Mouse (Mus musculus) embryonic facial prominence, embryonic 11.5 days (tissue): ENCODE results near the gene Iqgap3. TPM values are rescaled to one million over a fixed set of nuclear protein-coding genes. Genes with fewer than 3 reads are reported as not detected.

ENCODE experiments used
- ATAC-seq: fragments of 200-750 bp; cut with Nextera tagmentation; replicated peaks from 2 replicates; pipeline ENCODE4 v1.8.0; 2017; ENCODE audit warnings: low read depth; ENCODE audit not compliant: insufficient number of reproducible peaks, low FRiP score, low TSS enrichment
- DNase-seq: peaks from one replicate; pipeline ENCODE4 v3.0.0-alpha.2; 2015; ENCODE audit warnings: low spot score
- H3K27ac ChIP-seq: fragments of 300-500 bp; sonication (generic); replicated peaks from 2 replicates; pipeline ENCODE4 v1.5.1; 2014; ENCODE audit warnings: mild to moderate bottlenecking, low read depth, low read length, control low read depth
- H3K27me3 ChIP-seq: fragments of 300-500 bp; sonication (generic); 2 replicates; pipeline ENCODE4 v1.6.1; 2014; ENCODE audit warnings: mild to moderate bottlenecking, low read length, moderate library complexity, mixed read lengths; ENCODE audit not compliant: control insufficient read depth, insufficient read depth
- H3K36me3 ChIP-seq: fragments of 300-500 bp; sonication (generic); replicated peaks from 2 replicates; pipeline ENCODE4 v1.6.1; 2014; ENCODE audit warnings: low read depth, mild to moderate bottlenecking, low read length, moderate library complexity, mixed read lengths; ENCODE audit not compliant: control insufficient read depth, insufficient read depth
- H3K4me1 ChIP-seq: fragments of 300-500 bp; sonication (generic); 2 replicates; pipeline ENCODE4 v1.6.1; 2014; ENCODE audit warnings: low read length, mixed read lengths; ENCODE audit not compliant: control insufficient read depth, insufficient read depth
- H3K4me2 ChIP-seq: fragments of 300-500 bp; sonication (generic); 2 replicates; pipeline ENCODE4 v1.6.1; 2014; ENCODE audit warnings: low read depth, mild to moderate bottlenecking, control low read depth, low read length, moderate library complexity
- H3K4me3 ChIP-seq: fragments of 300-500 bp; sonication (generic); 2 replicates; pipeline ENCODE4 v1.5.1; 2014; ENCODE audit warnings: low read depth, low read length, control low read depth
- H3K9ac ChIP-seq: fragments of 300-500 bp; sonication (generic); replicated peaks from 2 replicates; pipeline ENCODE4 v1.6.1; 2014; ENCODE audit warnings: mild to moderate bottlenecking, control low read depth, low read length
- H3K9me3 ChIP-seq: fragments of 300-500 bp; sonication (generic); replicated peaks from 2 replicates; pipeline ENCODE4 v1.6.1; 2016; ENCODE audit warnings: mild to moderate bottlenecking, low read length, inconsistent platforms, mixed read lengths; ENCODE audit not compliant: control insufficient read depth
- WGBS: fragments of 180-500 bp; shearing (Covaris S2); extraction: QIAGEN DNeasy Blood & Tissue Kit; methylation state at CpG from one replicate; pipeline ENCODE4 v1.1.7; 2014; 5-methylcytosine and 5-hydroxymethylcytosine counted together
- polyA plus RNA-seq: library from polyadenylated mRNA; unstranded; fragments of >200 nt; fragmentation: Nextera tagmentation; extraction: Ambion mirVana; gene quantifications from 2 replicates; pipeline ENCODE4 v1.2.1, GENCODE M21; 2014

Iqgap3 gene
- polyA plus RNA-seq, 1 experiment from 2014 or later = 17.8 TPM

DNA sequence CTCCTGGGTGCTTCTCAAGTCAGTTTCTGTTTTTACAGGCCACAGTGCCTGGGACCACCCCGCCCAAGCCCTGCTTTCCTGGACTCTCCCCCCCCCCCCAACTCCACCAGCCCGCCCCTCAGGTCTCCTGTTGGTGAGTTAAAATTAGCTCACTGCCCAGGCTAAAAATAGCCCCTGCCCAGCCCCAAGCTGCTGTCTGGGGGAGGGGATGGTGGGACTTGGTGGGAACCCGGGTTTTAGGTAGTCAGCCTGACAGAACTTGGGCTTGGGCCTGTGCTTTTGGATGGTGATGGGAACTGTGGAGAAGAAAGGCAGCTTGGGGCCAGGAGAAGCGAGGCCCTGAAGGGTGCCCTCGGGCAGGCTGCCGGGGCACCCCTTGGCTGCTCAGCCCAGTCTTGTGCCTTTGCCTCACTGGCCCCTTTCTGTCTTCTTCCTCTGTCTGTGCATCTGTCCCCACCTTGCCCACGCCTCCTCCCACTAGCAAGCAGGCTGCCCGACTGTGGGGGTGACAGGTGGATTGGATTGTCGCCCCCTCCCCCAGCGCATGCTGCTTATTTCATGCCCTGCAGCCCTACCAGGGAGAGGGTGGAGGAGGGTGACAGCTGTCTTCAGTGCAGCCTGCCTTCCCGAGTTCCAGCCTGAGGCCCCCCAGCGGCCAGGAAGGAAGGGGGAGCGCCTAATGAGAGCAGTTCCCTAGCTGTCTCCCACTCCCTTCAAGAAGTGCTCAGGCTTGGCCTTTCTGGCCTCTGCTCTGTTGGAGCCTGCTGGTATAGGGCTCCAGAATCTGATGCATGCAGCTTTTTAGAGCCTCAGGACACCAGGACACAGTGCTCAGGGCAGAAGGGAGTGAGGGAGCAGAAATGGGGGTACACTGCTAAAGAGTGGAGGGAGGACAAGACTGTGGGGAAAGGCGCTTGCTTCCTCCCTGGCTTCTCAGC lies 68.6 kb downstream of the Iqgap3 start:
- Histone ChIP-seq H3K9me3 (no peaks in the 10 kb centered on the region), H3K9ac (peak overlapping the region; percentile 7; the same call in 1 of the 2 replicates), H3K27me3 (no peaks in the 10 kb centered on the region), H3K27ac (peak overlapping the region; percentile 47), H3K4me1 (peaks cover 8% of the 10 kb centered on the region), H3K36me3 (no peaks in the 10 kb centered on the region), H3K4me3 (no peak overlapping the region), H3K4me2 (peak overlapping the region; percentile 21)
- ATAC-seq (peak; percentile 49; the same call in 1 of the 2 replicates), DNase-seq (peak; percentile 47)
- 15% methylated on average over 13 of the region's 14 CpGs for WGBS

DNA sequence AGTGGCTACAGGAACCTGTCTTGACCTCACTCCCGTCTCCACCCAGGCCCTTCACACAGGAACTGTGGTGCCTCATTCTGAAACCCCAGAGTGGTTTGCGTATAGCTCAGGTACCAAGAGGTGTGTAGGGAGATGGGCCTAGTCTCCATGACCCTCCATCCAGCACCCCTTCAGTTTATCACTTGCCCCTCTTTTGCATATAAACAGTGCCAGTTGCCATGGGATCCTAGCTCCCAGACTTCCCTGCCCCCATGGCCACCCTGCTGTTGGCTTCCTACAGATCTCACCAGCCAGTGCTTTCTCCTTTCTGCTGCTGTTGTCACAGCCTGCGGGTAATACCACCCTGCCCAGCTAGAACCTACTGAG lies 69.2 kb downstream of the Iqgap3 start:
- no peak for DNase-seq
- ATAC-seq = no peak
- WGBS = 62% methylated on average over 3 of the region's 3 CpGs
- no peak overlapping the region for H3K4me2 ChIP-seq
- no peaks in the 10 kb centered on the region for H3K27me3 ChIP-seq
- H3K9me3 ChIP-seq = no peaks in the 10 kb centered on the region
- H3K4me3 ChIP-seq = no peak overlapping the region
- no peaks in the 10 kb centered on the region; the same call in 1 of the 2 replicates for H3K36me3 ChIP-seq
- peaks cover 8% of the 10 kb centered on the region for H3K4me1 ChIP-seq
- no peak overlapping the region for H3K9ac ChIP-seq
- H3K27ac ChIP-seq = peak overlapping the region; percentile 47

DNA sequence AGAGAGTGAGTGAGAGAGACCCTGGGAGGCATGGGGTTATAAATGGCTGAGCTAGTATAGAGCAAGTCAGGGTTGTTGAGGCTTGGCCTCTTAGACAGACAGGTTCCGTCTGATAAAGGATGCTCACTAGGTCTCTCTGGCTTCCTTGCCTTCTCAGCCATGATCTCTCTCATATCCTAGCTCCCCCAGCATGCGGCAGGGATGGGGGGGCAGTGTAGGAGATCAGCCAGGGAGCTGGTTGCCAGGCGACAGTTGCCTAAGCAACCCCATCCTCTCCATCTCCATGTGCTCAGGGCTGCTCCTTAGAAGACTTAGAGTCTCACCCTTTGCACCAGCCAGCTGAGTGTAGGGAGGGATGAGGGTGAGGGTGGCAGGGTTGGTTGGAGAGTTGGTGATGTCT lies 70.3 kb downstream of the Iqgap3 start:
- H3K4me3 ChIP-seq = no peak overlapping the region
- peaks cover 8% of the 10 kb centered on the region for H3K4me1 ChIP-seq
- no peak overlapping the region for H3K27ac ChIP-seq
- H3K27me3 ChIP-seq = no peaks in the 10 kb centered on the region
- no peak overlapping the region for H3K4me2 ChIP-seq
- no peaks in the 10 kb centered on the region; the same call in 1 of the 2 replicates for H3K36me3 ChIP-seq
- ATAC-seq = peak; percentile 31; the same call in 1 of the 2 replicates
- peak; percentile 33 for DNase-seq
- no peaks in the 10 kb centered on the region for H3K9me3 ChIP-seq
- 69% methylated on average over 3 of the region's 3 CpGs for WGBS
- H3K9ac ChIP-seq = no peak overlapping the region

DNA sequence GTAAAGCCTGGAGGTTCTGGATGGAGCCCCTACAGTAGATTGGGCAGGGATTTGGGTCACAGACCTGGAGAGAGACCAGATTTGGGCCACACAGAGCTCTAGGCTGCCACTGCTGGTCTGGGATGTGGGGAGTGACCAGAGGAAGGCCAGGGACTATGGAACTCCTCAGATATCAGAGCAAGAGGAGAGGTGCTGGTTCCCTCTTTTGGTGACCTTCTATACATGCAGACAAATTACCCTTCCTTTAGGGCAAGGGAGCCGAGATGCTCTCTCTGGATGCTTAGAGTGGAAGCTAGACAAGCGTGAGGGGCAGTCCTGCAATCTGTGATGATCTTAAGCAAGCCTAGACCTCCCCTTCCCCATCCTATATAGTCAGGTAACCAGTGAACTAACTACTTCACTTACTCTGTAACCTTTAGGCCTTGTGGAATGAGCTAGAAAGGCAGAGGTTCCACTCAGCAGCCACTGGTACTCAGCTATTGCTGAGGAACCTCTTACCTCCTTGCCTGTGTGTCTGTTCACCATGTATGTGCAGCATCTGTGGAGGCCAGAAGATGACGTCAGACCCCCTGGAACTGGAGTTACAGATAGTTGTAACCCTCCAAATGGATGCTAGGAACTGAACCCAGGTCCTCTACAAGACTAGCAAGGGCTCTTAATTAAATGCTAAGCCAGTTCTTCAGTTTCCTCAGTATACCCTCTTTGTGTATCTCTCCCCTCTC lies 71.7 kb downstream of the Iqgap3 start:
- Histone ChIP-seq H3K27ac (no peak overlapping the region), H3K4me2 (no peak overlapping the region), H3K9ac (no peak overlapping the region), H3K4me3 (no peak overlapping the region), H3K27me3 (no peaks in the 10 kb centered on the region), H3K4me1 (peaks cover 11% of the 10 kb centered on the region), H3K36me3 (no peaks in the 10 kb centered on the region; the same call in 1 of the 2 replicates), H3K9me3 (no peaks in the 10 kb centered on the region)
- no peak for DNase-seq
- 83% methylated on average over 3 of the region's 3 CpGs for WGBS
- ATAC-seq = no peak

DNA sequence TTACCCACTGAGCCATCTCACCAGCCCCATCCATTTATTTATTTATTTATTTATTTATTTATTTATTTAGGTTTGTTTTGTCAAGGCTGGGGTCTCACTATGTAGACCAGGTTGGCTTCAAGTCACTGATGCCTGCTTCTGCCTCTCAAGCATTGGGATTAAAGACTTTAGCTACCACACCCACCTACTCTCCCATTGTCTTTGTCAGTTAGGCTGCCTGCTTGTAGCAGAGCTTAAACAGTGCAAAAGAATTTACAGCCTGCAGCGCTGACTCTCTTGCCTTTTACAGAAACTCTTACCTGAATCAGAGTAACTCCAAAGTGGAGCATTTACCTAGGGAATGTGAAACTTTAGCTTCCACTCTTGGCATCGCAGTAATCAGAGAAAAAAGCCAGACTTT lies 72.5 kb downstream of the Iqgap3 start:
- WGBS = 89% methylated on average over 2 of the region's 2 CpGs
- H3K27me3 ChIP-seq = no peaks in the 10 kb centered on the region
- H3K27ac ChIP-seq = no peak overlapping the region
- ATAC-seq (no peak), DNase-seq (no peak)
- no peaks in the 10 kb centered on the region for H3K9me3 ChIP-seq
- no peak overlapping the region for H3K4me3 ChIP-seq
- no peak overlapping the region for H3K4me2 ChIP-seq
- no peak overlapping the region for H3K9ac ChIP-seq
- H3K36me3 ChIP-seq = no peaks in the 10 kb centered on the region; the same call in 1 of the 2 replicates
- peaks cover 11% of the 10 kb centered on the region for H3K4me1 ChIP-seq

DNA sequence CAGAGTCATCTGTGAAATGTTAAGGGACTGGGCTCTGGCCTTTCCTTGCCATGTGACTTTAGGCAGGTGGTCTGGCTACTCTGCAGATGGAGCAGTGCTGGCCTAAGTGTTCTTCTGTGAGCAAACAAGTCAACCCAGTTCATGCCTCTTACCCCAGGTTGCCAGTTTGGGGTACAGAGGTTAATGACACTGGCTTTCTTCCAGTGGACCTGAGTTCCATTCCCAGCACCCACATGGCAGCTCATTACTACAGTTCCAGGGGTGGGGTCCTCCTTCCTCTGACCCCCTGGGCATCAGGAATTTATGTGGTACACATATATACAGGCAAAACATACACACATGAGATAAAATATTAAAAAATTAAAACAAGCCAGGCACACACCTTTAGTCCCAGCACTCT lies 75.0 kb downstream of the Iqgap3 start:
- DNase-seq = no peak
- H3K9ac ChIP-seq = no peak overlapping the region
- H3K27me3 ChIP-seq = no peaks in the 10 kb centered on the region
- no peak overlapping the region for H3K27ac ChIP-seq
- H3K36me3 ChIP-seq = peaks cover 2% of the 10 kb centered on the region
- no peaks in the 10 kb centered on the region for H3K9me3 ChIP-seq
- H3K4me2 ChIP-seq = no peak overlapping the region
- peaks cover 3% of the 10 kb centered on the region; the same call in 1 of the 2 replicates for H3K4me1 ChIP-seq
- H3K4me3 ChIP-seq = no peak overlapping the region
- no peak for ATAC-seq

DNA sequence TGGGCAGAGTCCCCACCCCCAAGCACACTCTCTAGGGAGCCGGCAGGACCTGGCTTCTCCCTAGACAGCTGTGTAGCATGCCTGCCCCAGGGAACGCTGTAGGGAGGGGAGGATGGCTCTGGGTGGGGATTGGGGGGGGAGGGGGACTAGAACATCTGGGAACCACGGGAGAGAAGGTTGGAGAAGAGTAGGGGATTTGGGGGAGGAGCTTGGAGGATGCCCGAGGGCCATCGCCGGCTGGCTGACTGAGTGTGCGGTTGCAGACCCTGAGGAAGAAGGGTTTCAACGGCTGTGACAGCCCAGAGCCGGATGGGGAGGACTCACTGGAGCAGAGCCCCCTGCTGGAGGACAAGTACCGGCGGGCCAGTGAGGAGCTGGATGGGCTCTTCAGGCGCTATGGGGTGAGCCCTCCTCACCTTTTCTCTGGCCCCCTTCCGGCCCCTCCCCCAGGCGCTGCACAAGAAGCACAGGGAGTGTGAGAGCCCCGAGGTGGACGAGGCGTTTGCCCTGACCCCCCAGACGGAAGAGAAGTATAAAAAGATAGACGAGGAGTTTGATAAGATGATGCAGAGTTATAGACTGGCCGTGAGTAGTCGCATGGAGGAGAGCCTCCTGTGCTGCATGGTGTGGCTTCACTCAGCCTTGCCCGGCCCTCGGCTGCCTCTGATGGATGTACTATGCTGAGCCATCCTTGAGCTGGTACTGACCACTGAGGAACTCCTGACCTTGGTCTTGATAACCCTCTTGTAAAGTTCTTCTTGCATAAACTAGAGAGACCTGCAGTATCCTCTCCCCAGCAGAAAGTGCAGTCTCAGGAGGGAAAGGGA lies 76.2 kb downstream of the Iqgap3 start:
- Histone ChIP-seq H3K36me3 (peaks cover 6% of the 10 kb centered on the region), H3K4me3 (no peak overlapping the region), H3K27ac (no peak overlapping the region), H3K9ac (0 out of 2 replicates have a peak overlapping the region, but pooled peaks have one; percentile 28), H3K9me3 (no peaks in the 10 kb centered on the region), H3K27me3 (no peaks in the 10 kb centered on the region), H3K4me2 (peak overlapping the region; percentile 10; the same call in 1 of the 2 replicates), H3K4me1 (peaks cover 3% of the 10 kb centered on the region; the same call in 1 of the 2 replicates)
- DNase-seq (peak; percentile 84), ATAC-seq (peak; percentile 63; the same call in 1 of the 2 replicates)
- WGBS = 14% methylated on average over 23 of the region's 23 CpGs
